Mouse (Mus musculus): ENCODE results near the gene Pold2.

- TF ChIP-seq CTCF (IDR thresholded peaks at IDR 0.05; ENCODE audit: low read depth, low read length) = no peak
- no peak for TF ChIP-seq TAL1 (conservative IDR thresholded peaks at IDR 0.05; ENCODE audit: low read depth, low read length)
- no peak for TF ChIP-seq GATA1 (IDR thresholded peaks at IDR 0.05; ENCODE audit: borderline replicate concordance, low read length)
These were observed 26.8 kb upstream of the Pold2 start for GRCm38 (mm10) chr11:5904871-5905270.

Data from G1E (cell line).